Mouse (Mus musculus): Measurements from ENCODE around the gene Maf. TPM values are rescaled to one million over a fixed set of nuclear protein-coding genes. Genes with fewer than 3 reads are reported as not detected.

Maf gene
- 13.5 and 13.9 TPM in 2 replicates for polyA plus RNA-seq (2012; rRNA removed)

GRCm38 (mm10) chr8:115707731-115708590 lies at the start of gene Maf:
Maf (minus strand) TSS chr8:115707794.

